8 mouse cellular contexts compared by ENCODE assay signal in genomic region chr2:18393022-18393519, GRCm38 (mm10). TPM values are rescaled to one million over a fixed set of nuclear protein-coding genes. Genes with fewer than 3 reads are reported as not detected.
DNase-seq lines count a peak whose midpoint lies in the region; ATAC-seq lines count a peak whose summit lies in the region.

No protein-coding gene starts in this region.

- ATAC-seq in heart, embryonic 16.5 days (replicated peaks; ENCODE audit: extremely low read depth, insufficient read depth, low FRiP score), result no peak
- peak; percentile 17; the same call in 1 of the 2 replicates for ATAC-seq in forebrain, embryonic 12.5 days (ENCODE audit: low FRiP score)
- ATAC-seq in liver, embryonic 16.5 days (ENCODE audit: low read depth), result no peak

- H3K4me1 ChIP-seq in heart, embryonic 16.5 days (ENCODE audit: control insufficient read depth, insufficient read depth, low read length), result peaks cover 10% of the 10 kb centered on the region
- peaks cover 16% of the 10 kb centered on the region for H3K4me1 ChIP-seq in forebrain, embryonic 12.5 days
- peaks cover 5% of the 10 kb centered on the region; the same call in 1 of the 2 replicates for H3K4me1 ChIP-seq in liver, embryonic 16.5 days (ENCODE audit: control insufficient read depth, low read depth, low read length)

- H3K9me3 ChIP-seq in heart, embryonic 16.5 days (replicated peaks; ENCODE audit: control insufficient read depth, low read length), result peaks cover 3% of the 10 kb centered on the region; the same call in 1 of the 2 replicates
- H3K9me3 ChIP-seq in forebrain, embryonic 12.5 days, result no peaks in the 10 kb centered on the region; the same call in 1 of the 2 replicates
- no peaks in the 10 kb centered on the region for H3K9me3 ChIP-seq in liver, embryonic 16.5 days (replicated peaks; ENCODE audit: control insufficient read depth, low read length)

- WGBS in heart, embryonic 16.5 days, result 64% methylated on average over 2 of the region's 2 CpGs
- 68% methylated on average over 2 of the region's 2 CpGs for WGBS in forebrain, embryonic 12.5 days
- 70% methylated on average over 2 of the region's 2 CpGs for WGBS in liver, embryonic 16.5 days (ENCODE audit: insufficient replicate concordance)

- peak overlapping the region; percentile 80 for H3K9ac ChIP-seq in heart, embryonic 16.5 days (ENCODE audit: low read length)
- 0 out of 2 replicates have a peak overlapping the region, but pooled peaks have one; percentile 85 for H3K9ac ChIP-seq in forebrain, embryonic 12.5 days
- peak overlapping the region; percentile 44; the same call in 1 of the 2 replicates for H3K9ac ChIP-seq in liver, embryonic 16.5 days (ENCODE audit: low read depth, low read length)

- no peak for DNase-seq in heart, postnatal 36 days
- DNase-seq in ES-CJ7 (ENCODE audit: low read depth, low spot score), result peak; percentile 24
- no peak for DNase-seq in cerebellum, adult 9-10 months
- DNase-seq in frontal cortex, postnatal 36 days (ENCODE audit: low spot score in 2 of 2), result no peak
- DNase-seq in cerebellum, adult 18-20 months, result no peak

- no peaks in the 10 kb centered on the region for H3K27me3 ChIP-seq in heart, embryonic 16.5 days (ENCODE audit: control insufficient read depth, insufficient read depth, low read length)
- no peaks in the 10 kb centered on the region for H3K27me3 ChIP-seq in forebrain, embryonic 12.5 days
- H3K27me3 ChIP-seq in liver, embryonic 16.5 days (ENCODE audit: control insufficient read depth, insufficient read depth, low read depth, low read length), result no peaks in the 10 kb centered on the region

- peak overlapping the region; percentile 65 for H3K4me3 ChIP-seq in heart, embryonic 16.5 days (ENCODE audit: low read length)
- H3K4me3 ChIP-seq in forebrain, embryonic 12.5 days (replicated peaks), result peak overlapping the region; percentile 87
- H3K4me3 ChIP-seq in liver, embryonic 16.5 days (ENCODE audit: low read depth, low read length), result peak overlapping the region; percentile 80

- intact Hi-C loops in heart, postnatal 36 days (cut with DNase I), result loop anchor here (5.0 kb wide), 4 partner anchors 194 to 366 kb away; partner anchors contain the start of genes Bmi1 and Spag6

- no peaks in the 10 kb centered on the region for H3K36me3 ChIP-seq in heart, embryonic 16.5 days (ENCODE audit: control insufficient read depth, insufficient read depth)
- H3K36me3 ChIP-seq in forebrain, embryonic 12.5 days (replicated peaks), result no peaks in the 10 kb centered on the region
- H3K36me3 ChIP-seq in liver, embryonic 16.5 days (ENCODE audit: control insufficient read depth, insufficient read depth), result no peaks in the 10 kb centered on the region

- peak overlapping the region; percentile 98 for H3K27ac ChIP-seq in heart, embryonic 16.5 days (ENCODE audit: low read length)
- peak overlapping the region; percentile 99 for H3K27ac ChIP-seq in forebrain, embryonic 12.5 days
- H3K27ac ChIP-seq in liver, embryonic 16.5 days (ENCODE audit: low read length), result no peak overlapping the region

- H3K4me2 ChIP-seq in heart, embryonic 16.5 days (ENCODE audit: low read depth, low read length), result peak overlapping the region; percentile 60
- peak overlapping the region; percentile 82 for H3K4me2 ChIP-seq in forebrain, embryonic 12.5 days
- peak overlapping the region; percentile 88 for H3K4me2 ChIP-seq in liver, embryonic 16.5 days (ENCODE audit: low read depth, low read length)

RNA-seq across cellular contexts. Expression of gene Dnajc1, which starts 0.4 kb away (rescaled TPM):
- polyA plus RNA-seq in heart, embryonic 16.5 days (2015; fragmentation: Nextera tagmentation; extraction: Ambion mirVana), result 24.6 and 24.8 TPM in 2 replicates
- total RNA-seq in heart, postnatal 36 days (2021), result 10 to 100 TPM; 14.9 to 15.4 TPM
- 34.6 and 35.3 TPM in 2 replicates for polyA plus RNA-seq in forebrain, embryonic 12.5 days (2016; fragmentation: Nextera tagmentation; extraction: Ambion mirVana)
- polyA plus RNA-seq in liver, embryonic 16.5 days (2015; fragmentation: Nextera tagmentation; extraction: Ambion mirVana), result 10.1 TPM in 2 replicates
